Mouse (Mus musculus): Measurements from ENCODE around the gene Adamts18. TPM values are rescaled to one million over a fixed set of nuclear protein-coding genes. Genes with fewer than 3 reads are reported as not detected.

The Adamts18 gene
- polyA plus RNA-seq, 1 experiment from 2014 or later = 1.7 TPM

Other genes starting within 250 kb of the Adamts18 start
- gene Mon1b, start 213.2 kb downstream of the Adamts18 start, polyA plus RNA-seq (2015; fragmentation: Nextera tagmentation; extraction: Ambion mirVana) = 10.7 and 10.9 TPM in 2 replicates
- not detected in 2 replicates for gene Syce1l, start 205.5 kb downstream of the Adamts18 start, polyA plus RNA-seq (2015; fragmentation: Nextera tagmentation; extraction: Ambion mirVana)